Mouse (Mus musculus) bone marrow, adult 2 months (tissue): ENCODE measurements at regions not wholly inside any gene's neighbourhood (a gene's known extent, or its start where the extent isn't known, plus 50 kb on each side); places are given as distances from the start of the nearest gene placed in this dataset.

Experiments used
- H3K27ac ChIP-seq: fragments of 200-500 bp; 2 replicates; pipeline ENCODE4 v1.5.1; 2012; ENCODE audit warnings: low read depth, mild to moderate bottlenecking, control low read depth, inconsistent platforms, low read length; ENCODE audit not compliant: control insufficient read depth, poor library complexity, insufficient read depth
- H3K4me1 ChIP-seq: fragments of 200-500 bp; 2 replicates; pipeline ENCODE4 v1.6.1; 2011; ENCODE audit warnings: low read length; ENCODE audit not compliant: control insufficient read depth, insufficient read depth
- H3K4me3 ChIP-seq: fragments of 200-500 bp; replicated peaks from 2 replicates; pipeline ENCODE3; 2011; ENCODE audit warnings: mild to moderate bottlenecking, low read depth, low read length, control low read depth; ENCODE audit not compliant: control insufficient read depth
- CTCF ChIP-seq: fragments of 200-500 bp; IDR thresholded peaks from 2 replicates; pipeline ENCODE4 v1.5.1; 2011; ENCODE audit warnings: low read length, control low read depth; ENCODE audit not compliant: control insufficient read depth, insufficient read depth
- POLR2A ChIP-seq: fragments of 200-500 bp; IDR thresholded peaks from 2 replicates; pipeline ENCODE4 v1.6.1; 2011; ENCODE audit warnings: low read depth, mild to moderate bottlenecking, control low read depth, low read length, borderline replicate concordance; ENCODE audit not compliant: control insufficient read depth
- WGBS: fragments of 180-500 bp; shearing (Covaris S2); methylation state at CpG from one replicate; pipeline ENCODE4 v1.1.7; 2018; 5-methylcytosine and 5-hydroxymethylcytosine counted together

DNA sequence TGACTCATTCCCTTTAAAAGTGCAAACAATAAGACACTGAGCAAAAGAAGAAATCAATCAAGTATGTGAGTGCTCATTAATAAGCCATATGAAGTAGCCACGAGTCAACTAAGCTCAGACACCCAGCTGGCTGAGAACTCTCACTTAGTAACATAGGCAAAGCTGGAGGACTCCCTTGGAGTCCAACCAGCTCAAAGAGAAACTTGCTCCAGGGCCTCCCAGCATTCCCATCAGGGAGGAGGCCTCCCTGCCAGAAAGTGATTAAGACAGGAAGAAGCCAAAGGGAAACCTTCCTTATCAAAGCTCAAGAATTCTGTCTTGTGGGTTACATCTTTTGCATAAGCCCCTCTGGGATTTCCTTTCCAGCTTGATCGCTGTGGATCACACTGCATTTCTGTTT, 213.7 kb upstream of the Fermt1 start:
- Histone ChIP-seq H3K27ac (no peak overlapping the region), H3K4me3 (no peak overlapping the region), H3K4me1 (no peaks in the 10 kb centered on the region)
- WGBS, result 41% methylated on average over 2 of the region's 2 CpGs
- TF ChIP-seq CTCF, result no peak

DNA sequence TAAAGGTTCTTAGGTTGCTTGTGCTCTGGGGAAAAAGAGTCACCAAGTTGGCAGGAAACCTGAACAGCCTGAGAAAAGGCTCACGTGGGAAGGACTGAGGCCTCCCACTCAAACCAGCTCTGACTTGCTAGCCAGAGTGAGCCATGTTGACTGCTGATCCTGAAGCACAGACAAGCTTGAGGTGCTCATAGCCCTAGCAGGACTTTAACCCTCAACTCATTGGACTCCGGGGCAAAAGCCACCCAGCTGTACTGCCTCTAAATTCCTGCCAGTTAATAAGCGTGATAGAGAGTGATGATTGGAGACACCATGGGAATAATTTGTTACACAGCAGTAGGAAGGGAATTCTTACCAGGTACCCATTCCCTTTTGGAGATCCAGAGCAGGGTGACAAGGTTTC, 230.7 kb upstream of the Fermt1 start:
- no peaks in the 10 kb centered on the region for H3K4me1 ChIP-seq
- H3K27ac ChIP-seq, result no peak overlapping the region
- H3K4me3 ChIP-seq, result no peak overlapping the region
- WGBS, result 76% methylated on average over 3 of the region's 3 CpGs
- TF ChIP-seq POLR2A, result no peak
- TF ChIP-seq CTCF, result no peak

DNA sequence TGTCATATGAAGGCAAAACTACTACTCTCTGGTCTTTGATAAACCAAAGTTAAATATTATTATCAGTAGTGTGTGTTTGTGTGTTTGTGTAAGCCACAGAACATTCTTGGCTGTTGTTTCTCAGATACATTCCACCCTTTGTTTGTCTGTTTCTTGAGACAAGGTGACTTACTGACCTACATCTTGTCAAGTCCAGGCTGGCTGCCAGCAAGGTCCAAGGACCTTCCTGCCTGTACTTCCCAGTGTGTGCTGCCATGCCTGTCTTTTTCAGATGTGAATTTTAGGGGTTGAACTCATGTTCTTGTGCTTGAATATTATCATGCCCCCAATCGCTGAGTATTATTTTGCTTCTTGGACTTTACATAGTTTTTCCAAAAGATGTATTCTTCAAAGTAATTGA, 235.5 kb upstream of the Fermt1 start:
- H3K4me1 ChIP-seq, result no peaks in the 10 kb centered on the region
- WGBS, result 82% methylated on average over 1 of the region's 1 CpGs
- TF ChIP-seq POLR2A (no peak), CTCF (no peak)
- H3K27ac ChIP-seq, result no peak overlapping the region
- H3K4me3 ChIP-seq, result no peak overlapping the region

DNA sequence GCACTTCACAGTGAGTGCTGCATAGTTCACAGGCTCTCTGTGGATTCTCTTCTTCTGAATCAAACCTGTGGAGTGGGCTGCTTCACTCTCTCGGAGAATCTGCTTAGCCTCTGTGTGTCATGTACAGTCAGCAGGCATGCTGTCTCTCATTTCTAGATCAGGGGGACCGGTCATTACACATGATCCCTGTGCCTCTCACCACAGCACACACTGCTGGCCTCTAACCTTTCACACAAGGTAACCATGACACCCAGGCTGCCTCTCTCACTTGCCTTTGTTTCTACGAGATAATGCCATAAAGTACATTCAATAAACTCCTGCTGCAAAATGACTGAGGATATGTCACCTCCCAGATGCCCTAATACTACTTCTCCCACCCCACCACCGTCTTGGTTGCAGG, 237.2 kb upstream of the Fermt1 start:
- Histone ChIP-seq H3K4me1 (no peaks in the 10 kb centered on the region), H3K27ac (no peak overlapping the region), H3K4me3 (no peak overlapping the region)
- WGBS, result 70% methylated on average over 4 of the region's 4 CpGs
- TF ChIP-seq POLR2A (no peak), CTCF (no peak)

DNA sequence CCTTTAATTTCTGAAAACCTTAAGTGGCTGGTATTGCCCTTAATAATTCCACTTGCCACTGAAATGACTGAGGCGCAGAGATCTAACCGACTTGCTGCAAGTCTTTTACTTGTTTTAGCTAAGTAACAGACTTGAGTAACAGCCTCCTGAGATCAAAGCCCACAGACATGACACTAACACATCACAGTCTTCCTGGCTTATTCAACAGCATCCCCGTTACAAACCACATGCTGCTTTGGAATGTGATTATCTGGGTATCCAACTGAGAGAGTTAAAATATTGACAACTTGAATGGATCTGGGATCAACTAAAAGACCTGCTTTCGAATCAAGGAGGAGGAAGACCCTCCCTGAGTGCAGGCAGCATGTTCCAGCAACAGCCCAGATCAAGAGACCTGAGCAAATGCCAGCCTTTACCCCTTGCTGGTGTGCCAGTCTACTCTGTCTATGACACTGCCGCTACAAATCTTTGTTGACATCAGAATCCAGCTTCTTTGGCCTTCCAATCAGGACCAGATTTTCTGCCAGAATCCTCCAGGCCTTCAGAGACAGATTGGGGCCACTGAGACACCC, 258.7 kb upstream of the Fermt1 start:
- WGBS, result 59% methylated on average over 5 of the region's 5 CpGs
- Histone ChIP-seq H3K4me3 (no peak overlapping the region), H3K4me1 (no peaks in the 10 kb centered on the region), H3K27ac (no peak overlapping the region)
- no peak for TF ChIP-seq POLR2A
- TF ChIP-seq CTCF, result no peak

DNA sequence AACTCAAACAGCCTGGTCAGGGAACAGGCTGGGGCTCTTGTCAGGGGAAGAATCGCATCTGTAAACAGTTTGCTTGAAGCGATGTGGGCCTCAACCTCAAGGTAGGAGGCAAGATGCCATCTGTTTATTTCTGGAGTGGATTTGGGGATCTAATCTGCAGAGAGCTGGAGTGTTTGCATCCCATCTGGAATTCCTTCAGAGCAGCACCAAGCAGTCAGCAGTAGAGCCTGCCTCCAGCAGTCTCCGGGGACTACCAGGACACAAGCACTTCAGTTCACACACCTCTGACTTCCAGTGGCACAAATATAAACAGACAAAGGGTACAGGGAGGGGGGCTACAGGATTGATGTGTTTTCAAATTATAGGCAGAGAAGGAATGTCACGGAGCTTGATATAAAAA, 262.8 kb upstream of the Fermt1 start:
- WGBS, result 70% methylated on average over 4 of the region's 4 CpGs
- H3K4me3 ChIP-seq, result no peak overlapping the region

DNA sequence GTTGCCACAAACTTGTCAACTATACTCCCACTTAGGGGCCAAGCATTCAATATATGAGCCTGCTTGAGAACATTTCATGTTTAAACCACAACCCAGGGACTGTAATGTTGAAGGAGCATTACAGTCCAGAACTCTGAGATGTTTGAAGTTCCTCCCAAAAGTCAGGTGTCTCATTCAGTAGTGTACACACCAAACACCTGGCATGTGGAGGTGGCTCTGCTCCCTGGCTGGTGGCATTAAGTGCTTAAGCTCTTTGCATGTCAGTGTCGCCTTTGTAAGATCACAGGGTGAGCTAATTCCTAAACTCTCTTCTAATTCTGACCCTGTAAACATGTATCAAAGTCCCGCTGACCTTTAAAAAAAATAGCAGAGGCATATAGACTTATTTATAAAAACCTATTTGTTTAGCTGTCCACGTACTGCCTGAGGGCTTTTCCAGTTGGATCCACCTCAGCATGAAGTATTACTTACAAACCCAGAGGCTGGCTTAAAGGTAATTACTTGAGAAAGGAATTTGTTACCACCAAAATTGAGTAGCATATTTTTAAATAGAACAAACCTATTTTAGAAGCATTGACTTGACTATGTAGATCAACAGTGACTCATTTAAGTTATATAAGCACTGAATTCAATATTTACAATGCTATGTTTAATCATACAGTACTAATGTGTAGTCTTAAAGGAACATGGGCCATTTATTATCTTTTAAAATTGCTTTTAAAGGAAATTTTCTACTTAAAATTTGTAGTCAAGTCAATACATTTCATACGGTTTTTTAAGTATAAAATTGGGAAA, 276.3 kb upstream of the Fermt1 start:
- no peak overlapping the region for H3K27ac ChIP-seq
- no peak for TF ChIP-seq POLR2A
- no peak for TF ChIP-seq CTCF
- H3K4me1 ChIP-seq, result no peaks in the 10 kb centered on the region; the same call in 1 of the 2 replicates
- 66% methylated on average over 4 of the region's 4 CpGs for WGBS
- H3K4me3 ChIP-seq, result no peak overlapping the region

More for the DNA sequence above, 262.8 kb upstream of the Fermt1 start:
- H3K27ac ChIP-seq, result no peak overlapping the region
- no peaks in the 10 kb centered on the region for H3K4me1 ChIP-seq
- TF ChIP-seq CTCF (no peak), POLR2A (no peak)

DNA sequence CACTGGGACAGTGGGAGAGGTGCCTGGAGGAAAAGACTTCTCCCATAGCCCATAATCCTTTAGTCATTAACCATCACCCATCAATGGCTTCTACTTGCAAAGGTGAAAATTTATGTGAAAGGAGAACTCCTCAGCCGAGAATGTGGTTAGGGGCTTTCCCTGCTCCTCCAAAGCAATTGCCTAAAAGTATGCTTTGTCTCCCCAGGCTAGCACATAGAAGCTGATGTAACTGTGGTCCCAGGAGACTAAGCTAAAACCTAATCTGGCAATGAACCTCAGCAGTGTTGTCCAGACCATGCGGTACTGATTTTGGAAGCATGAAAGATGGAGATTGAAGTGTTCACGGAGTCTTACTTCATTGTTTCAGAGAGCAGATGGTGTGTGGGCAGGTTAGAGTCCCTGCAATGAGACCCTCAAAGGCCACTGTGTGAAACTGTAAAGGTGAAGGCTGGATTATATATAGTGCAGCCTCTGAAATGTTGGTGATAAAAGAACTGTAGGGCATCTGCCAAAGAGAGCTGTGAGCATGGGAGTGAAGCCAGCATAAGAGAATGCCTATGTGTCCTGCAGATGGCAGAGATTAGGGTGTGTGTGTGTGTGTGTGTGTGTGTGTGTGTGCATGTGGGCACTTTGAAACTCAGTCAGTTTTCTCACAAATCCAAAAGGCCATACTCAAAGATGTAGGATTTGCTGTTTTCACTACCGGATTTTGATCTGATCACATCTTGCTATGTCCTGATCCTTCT, 289.6 kb upstream of the Fermt1 start:
- no peaks in the 10 kb centered on the region for H3K4me1 ChIP-seq
- no peak for TF ChIP-seq POLR2A
- no peak for TF ChIP-seq CTCF
- no peak overlapping the region for H3K4me3 ChIP-seq
- WGBS, result 58% methylated on average over 4 of the region's 4 CpGs
- H3K27ac ChIP-seq, result no peak overlapping the region
